Mouse (Mus musculus): Measurements from ENCODE around the gene Lancl2.

Lancl2 gene

GRCm38 (mm10) chr6:57768948-57769525 lies 66.7 kb downstream of the Lancl2 start:
- no peak for DNase-seq

- no peak for DNase-seq
These were observed 68.3 kb downstream of the Lancl2 start for GRCm38 (mm10) chr6:57770467-57771190.

- DNase-seq, result no peak
These were observed 71.5 kb downstream of the Lancl2 start for GRCm38 (mm10) chr6:57773792-57774191.

GRCm38 (mm10) chr6:57780359-57780758 lies 78.0 kb downstream of the Lancl2 start:
- DNase-seq, result no peak

- no peak for DNase-seq
These were observed 80.3 kb downstream of the Lancl2 start for GRCm38 (mm10) chr6:57782658-57783057.

- DNase-seq, result no peak
These were observed 81.9 kb downstream of the Lancl2 start for GRCm38 (mm10) chr6:57784251-57784650.

GRCm38 (mm10) chr6:57787376-57787775 lies 85.0 kb downstream of the Lancl2 start:
- no peak for DNase-seq

All from kidney, postnatal 36 days (tissue).